Mouse (Mus musculus): ENCODE measurements at regions not wholly inside any gene's neighbourhood (a gene's known extent, or its start where the extent isn't known, plus 50 kb on each side); places are given as distances from the start of the nearest gene placed in this dataset.

DNA sequence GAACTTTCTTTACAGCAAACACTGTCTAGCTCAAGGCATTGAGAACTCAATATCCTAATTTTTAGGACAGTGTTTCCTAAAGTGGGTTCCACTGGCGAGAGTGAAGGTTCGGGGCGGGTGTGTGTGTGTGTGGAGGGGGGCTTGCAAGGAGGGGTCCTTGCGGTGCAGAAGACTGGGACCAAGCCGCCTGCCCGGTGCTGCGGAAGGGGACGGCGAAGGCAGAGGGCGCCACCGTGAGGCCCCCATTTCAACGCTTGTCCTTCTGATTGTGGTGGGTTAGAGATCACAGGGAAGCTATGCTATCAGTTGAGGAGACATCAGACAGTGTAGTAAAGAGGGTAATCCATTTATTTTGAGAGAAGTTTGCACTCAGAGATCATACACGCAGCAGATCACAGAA, 176.9 kb upstream of the Ap5m1 start:
- TF ChIP-seq CTCF (conservative IDR thresholded peaks at IDR 0.05; ENCODE audit: low read length) (0 out of 2 replicates have a peak, but pooled peaks have one; percentile 2), POU5F1 (IDR thresholded peaks at IDR 0.05; ENCODE audit: borderline replicate concordance, low read length) (no peak)
